Mouse (Mus musculus) neural tube, embryonic 11.5 days (tissue): Measurements from ENCODE around the gene Prdx2. TPM values are rescaled to one million over a fixed set of nuclear protein-coding genes. Genes with fewer than 3 reads are reported as not detected.

ENCODE experiments used
- ATAC-seq: fragments of 200-750 bp; cut with Nextera tagmentation; 2 replicates; pipeline ENCODE4 v1.8.0; 2017; ENCODE audit warnings: moderate number of reproducible peaks, mild to moderate bottlenecking, moderate TSS enrichment, moderate library complexity; ENCODE audit not compliant: insufficient read depth, low FRiP score, low TSS enrichment
- DNase-seq: peaks from one replicate; pipeline ENCODE4 v3.0.0-alpha.2; 2015; ENCODE audit warnings: low spot score
- H3K27ac ChIP-seq: fragments of 300-500 bp; sonication (generic); 2 replicates; pipeline ENCODE4 v1.5.1; 2014; ENCODE audit warnings: low read depth, mild to moderate bottlenecking, low read length
- H3K27me3 ChIP-seq: fragments of 300-500 bp; sonication (generic); 2 replicates; pipeline ENCODE4 v1.6.1; 2014; ENCODE audit warnings: mild to moderate bottlenecking, low read length, mixed read lengths; ENCODE audit not compliant: control insufficient read depth, insufficient read depth
- H3K36me3 ChIP-seq: fragments of 300-500 bp; sonication (generic); 2 replicates; pipeline ENCODE4 v1.6.1; 2014; ENCODE audit warnings: mild to moderate bottlenecking, low read length, moderate library complexity, mixed read lengths; ENCODE audit not compliant: control insufficient read depth, insufficient read depth
- H3K4me1 ChIP-seq: fragments of 300-500 bp; sonication (generic); 2 replicates; pipeline ENCODE4 v1.6.1; 2014; ENCODE audit warnings: low read length, mixed read lengths; ENCODE audit not compliant: control insufficient read depth, insufficient read depth
- H3K4me2 ChIP-seq: fragments of 300-500 bp; sonication (generic); 2 replicates; pipeline ENCODE4 v1.6.1; 2014; ENCODE audit warnings: low read depth, mild to moderate bottlenecking, moderate library complexity
- H3K4me3 ChIP-seq: fragments of 300-500 bp; sonication (generic); 2 replicates; pipeline ENCODE4 v1.5.1; 2014; ENCODE audit warnings: low read depth, low read length
- H3K9ac ChIP-seq: fragments of 300-500 bp; sonication (generic); 2 replicates; pipeline ENCODE4 v1.6.1; 2014; ENCODE audit warnings: mild to moderate bottlenecking, low read length
- H3K9me3 ChIP-seq: fragments of 300-500 bp; sonication (generic); 2 replicates; pipeline ENCODE4 v1.6.1; 2016; ENCODE audit warnings: low read length; ENCODE audit not compliant: control insufficient read depth
- WGBS: fragments of 180-500 bp; shearing (Covaris S2); extraction: QIAGEN DNeasy Blood & Tissue Kit; methylation state at CpG from one replicate; pipeline ENCODE4 v1.1.7; 2014; 5-methylcytosine and 5-hydroxymethylcytosine counted together
- polyA plus RNA-seq: library from polyadenylated mRNA; unstranded; fragments of >200 nt; fragmentation: Nextera tagmentation; extraction: Ambion mirVana; gene quantifications from 2 replicates; pipeline ENCODE4 v1.2.1, GENCODE M21; 2014

Gene Prdx2
- polyA plus RNA-seq = 1,335 and 1,358 TPM in 2 replicates

DNA sequence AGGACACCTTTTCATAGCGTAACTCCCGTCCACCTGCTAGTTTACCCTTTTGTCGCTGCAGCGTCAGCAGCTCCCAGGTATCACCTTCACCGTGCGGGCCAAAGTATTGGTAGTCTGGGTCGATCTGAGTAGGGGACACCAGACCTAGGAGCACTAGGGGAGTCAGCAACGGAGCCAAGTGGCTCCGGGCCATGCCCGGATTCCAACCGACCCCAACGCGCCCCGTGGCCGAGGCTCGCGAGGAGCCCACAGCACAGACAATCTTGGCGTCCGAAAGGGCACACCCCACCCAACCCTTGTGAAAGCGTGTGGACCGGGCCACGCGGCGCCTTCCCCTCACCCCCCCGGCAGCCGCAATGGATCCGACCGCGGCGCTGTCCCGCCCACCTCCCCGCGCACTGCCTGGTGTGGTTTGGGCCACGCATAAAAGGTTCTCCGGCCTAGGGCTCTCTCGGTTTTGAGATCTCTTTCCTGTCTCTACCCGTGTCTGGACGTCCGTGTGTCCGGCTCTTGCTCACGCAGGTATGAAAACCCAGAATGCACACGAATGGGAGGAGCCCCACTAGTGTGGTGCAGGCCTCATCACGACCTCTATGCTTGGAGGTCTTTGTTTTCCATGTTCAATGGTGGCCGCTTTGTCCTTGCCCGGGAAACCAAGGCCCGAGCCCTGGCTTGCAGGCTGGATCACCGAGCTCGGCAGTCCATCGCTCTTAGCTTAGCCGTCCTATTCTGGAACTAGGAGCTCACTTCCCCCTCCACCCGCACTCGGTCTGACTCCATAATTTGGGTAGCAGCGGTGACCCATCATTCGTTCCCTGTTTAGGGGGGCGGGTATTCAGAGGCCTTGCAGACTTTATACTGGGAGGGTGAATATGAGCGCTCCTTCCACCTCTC, at the start of gene Prdx2, which contains the start of the genes Gm49661 and Rnaseh2a:
TSS of gene Prdx2 (plus strand) at position 347 of the 894 bp plus-strand sequence.
TSS of gene Gm49661 (minus strand) at position 193 of the 894 bp plus-strand sequence.
TSS of gene Rnaseh2a (minus strand) at position 527 of the 894 bp plus-strand sequence.
- Histone ChIP-seq H3K4me3 (peak within 1 kb of the TSS; percentile 77), H3K9me3 (no peaks in the 10 kb centered on the region), H3K27ac (peak within 1 kb of the TSS; percentile 74), H3K4me1 (peaks cover 16% of the 10 kb centered on the region), H3K4me2 (peak within 1 kb of the TSS; percentile 83), H3K36me3 (no peaks in the 10 kb centered on the region; the same call in 1 of the 2 replicates), H3K9ac (peak within 1 kb of the TSS; percentile 97), H3K27me3 (no peaks in the 10 kb centered on the region)
- DNase-seq = peak; percentile 86
- WGBS = under 1% methylated on average over 56 of the region's 56 CpGs
- ATAC-seq = peak; percentile 59

- Histone ChIP-seq H3K4me3 (no peak overlapping the region), H3K4me2 (no peak overlapping the region), H3K4me1 (no peaks in the 10 kb centered on the region), H3K27me3 (peaks cover 15% of the 10 kb centered on the region), H3K9ac (no peak overlapping the region), H3K9me3 (no peaks in the 10 kb centered on the region), H3K36me3 (no peaks in the 10 kb centered on the region), H3K27ac (no peak overlapping the region)
- no peak for ATAC-seq
- no peak for DNase-seq
- 82% methylated on average over 2 of the region's 2 CpGs for WGBS
Observed at GRCm38 (mm10) chr8:84921596-84921995, 47.8 kb upstream of the Prdx2 start.

- peaks cover 16% of the 10 kb centered on the region for H3K27me3 ChIP-seq
- ATAC-seq (no peak), DNase-seq (no peak)
- no peak overlapping the region for H3K9ac ChIP-seq
- no peaks in the 10 kb centered on the region for H3K36me3 ChIP-seq
- no peak overlapping the region for H3K27ac ChIP-seq
- H3K9me3 ChIP-seq = no peaks in the 10 kb centered on the region
- no peak overlapping the region for H3K4me2 ChIP-seq
- 73% methylated on average over 7 of the region's 7 CpGs for WGBS
- no peaks in the 10 kb centered on the region for H3K4me1 ChIP-seq
- H3K4me3 ChIP-seq = no peak overlapping the region
Observed at GRCm38 (mm10) chr8:84925557-84925956, 43.8 kb upstream of the Prdx2 start.

DNA sequence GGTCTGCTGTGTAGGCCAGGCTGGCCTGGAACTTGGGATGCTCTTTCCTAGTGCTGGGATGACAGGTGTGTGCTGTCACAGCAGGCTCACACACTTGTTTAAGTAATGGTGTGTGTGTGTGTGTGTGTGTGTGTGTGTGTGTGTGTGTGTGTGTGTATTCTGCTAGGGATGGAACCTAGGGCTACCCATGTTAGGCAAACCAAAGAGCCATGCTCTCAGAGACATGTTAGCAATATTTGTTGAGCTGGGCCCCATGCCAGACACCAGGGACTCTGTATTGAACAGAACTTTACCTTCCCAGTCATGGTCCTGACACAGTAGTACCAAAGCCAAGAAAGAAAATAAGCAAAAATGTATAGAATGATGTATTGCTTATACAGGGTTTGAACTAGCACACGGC, 41.9 kb upstream of the Prdx2 start:
- Histone ChIP-seq H3K27ac (no peak overlapping the region), H3K9ac (no peak overlapping the region), H3K4me3 (no peak overlapping the region), H3K36me3 (no peaks in the 10 kb centered on the region), H3K4me1 (no peaks in the 10 kb centered on the region), H3K4me2 (no peak overlapping the region), H3K27me3 (peaks cover 19% of the 10 kb centered on the region), H3K9me3 (no peaks in the 10 kb centered on the region)
- DNase-seq (no peak), ATAC-seq (no peak)
- WGBS = 77% methylated on average over 1 of the region's 1 CpGs

DNA sequence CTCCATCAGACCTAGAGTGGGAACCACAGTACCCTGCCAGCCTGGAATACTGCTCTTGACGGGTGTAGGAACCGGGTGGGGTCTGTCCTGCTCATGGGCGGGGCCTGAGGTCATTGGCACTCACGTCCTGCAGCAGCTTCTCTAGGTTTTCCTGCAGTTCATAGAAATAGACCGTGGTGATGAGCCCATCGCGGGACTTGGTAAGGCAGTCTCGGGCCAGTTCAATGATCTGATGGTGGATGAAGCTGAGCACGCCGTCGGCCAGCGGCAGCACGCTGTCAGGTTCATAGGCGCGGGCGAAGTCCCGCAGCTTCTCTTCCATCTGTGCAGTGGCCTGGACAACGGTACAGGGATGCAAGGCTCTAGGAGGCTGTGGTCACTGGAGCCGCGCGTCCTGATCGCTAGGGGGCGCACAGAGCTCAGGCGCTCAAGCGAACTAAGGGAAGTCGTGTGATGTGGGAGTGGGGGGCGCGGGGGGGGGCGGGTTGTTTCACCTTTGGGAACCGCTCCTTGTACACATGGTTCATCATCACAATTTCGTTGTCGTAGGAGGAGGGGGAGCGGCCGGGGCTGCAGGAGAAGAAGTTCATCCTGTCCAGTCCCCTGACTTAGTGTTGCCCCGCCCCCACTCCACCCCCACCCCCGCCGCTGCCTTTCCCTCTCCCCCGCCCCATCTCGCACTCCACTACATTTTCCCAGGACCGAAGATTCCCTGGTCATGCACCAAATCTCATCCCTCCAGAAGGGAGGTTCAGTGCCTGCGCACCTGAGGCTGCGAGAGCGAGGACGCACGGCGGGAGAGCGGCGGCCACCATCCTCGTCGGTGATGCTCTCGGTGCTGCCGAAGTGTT, 40.7 kb upstream of the Prdx2 start:
- ATAC-seq (peak; percentile 72), DNase-seq (peak; percentile 86)
- no peak overlapping the region for H3K27ac ChIP-seq
- H3K36me3 ChIP-seq = no peaks in the 10 kb centered on the region
- 2% methylated on average over 49 of the region's 52 CpGs for WGBS
- H3K4me2 ChIP-seq = peak overlapping the region; percentile 50
- no peak overlapping the region; the same call in 1 of the 2 replicates for H3K9ac ChIP-seq
- peaks cover 19% of the 10 kb centered on the region for H3K27me3 ChIP-seq
- H3K9me3 ChIP-seq = no peaks in the 10 kb centered on the region
- H3K4me3 ChIP-seq = peak overlapping the region; percentile 29
- no peaks in the 10 kb centered on the region for H3K4me1 ChIP-seq

DNA sequence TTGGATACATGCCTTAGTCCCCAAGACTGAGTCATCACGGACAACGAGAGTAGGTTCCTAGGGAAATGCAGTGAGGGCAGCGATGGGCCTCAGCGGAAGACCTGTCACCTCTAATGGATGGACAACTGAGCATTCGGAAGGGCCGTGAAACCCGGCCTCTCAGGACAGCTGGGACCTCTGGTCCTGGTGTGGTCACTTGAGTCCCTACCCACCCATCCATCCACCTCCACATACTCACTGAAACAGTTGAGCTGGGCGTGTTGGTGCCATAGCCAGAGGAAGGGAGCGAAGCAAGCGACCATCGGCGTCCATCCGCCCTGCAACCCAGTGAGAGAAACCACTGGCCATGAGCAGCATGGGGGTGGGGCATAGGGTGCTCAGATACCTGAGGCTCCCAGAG, 38.8 kb upstream of the Prdx2 start:
- H3K4me1 ChIP-seq = peaks cover 10% of the 10 kb centered on the region; the same call in 1 of the 2 replicates
- no peak overlapping the region for H3K9ac ChIP-seq
- H3K36me3 ChIP-seq = no peaks in the 10 kb centered on the region
- H3K27me3 ChIP-seq = peaks cover 32% of the 10 kb centered on the region
- H3K4me3 ChIP-seq = no peak overlapping the region
- no peak for DNase-seq
- WGBS = 87% methylated on average over 13 of the region's 13 CpGs
- no peaks in the 10 kb centered on the region for H3K9me3 ChIP-seq
- no peak overlapping the region for H3K4me2 ChIP-seq
- H3K27ac ChIP-seq = no peak overlapping the region
- ATAC-seq = no peak

- Histone ChIP-seq H3K4me1 (peaks cover 16% of the 10 kb centered on the region), H3K27me3 (peaks cover 52% of the 10 kb centered on the region), H3K9ac (no peak overlapping the region), H3K4me2 (peak overlapping the region; percentile 69), H3K9me3 (no peaks in the 10 kb centered on the region), H3K36me3 (no peaks in the 10 kb centered on the region), H3K4me3 (no peak overlapping the region), H3K27ac (no peak overlapping the region)
- DNase-seq (no peak), ATAC-seq (no peak)
- 84% methylated on average over 16 of the region's 16 CpGs for WGBS
Observed at GRCm38 (mm10) chr8:84933767-84934559, 35.4 kb upstream of the Prdx2 start.

GRCm38 (mm10) chr8:84934860-84935259, 34.5 kb upstream of the Prdx2 start:
- peaks cover 44% of the 10 kb centered on the region for H3K27me3 ChIP-seq
- H3K36me3 ChIP-seq = no peaks in the 10 kb centered on the region
- peaks cover 16% of the 10 kb centered on the region for H3K4me1 ChIP-seq
- DNase-seq (peak; percentile 86), ATAC-seq (peak; percentile 77)
- peak overlapping the region; percentile 69 for H3K4me2 ChIP-seq
- WGBS = 0% methylated on average over 15 of the region's 15 CpGs
- H3K27ac ChIP-seq = no peak overlapping the region
- no peak overlapping the region for H3K9ac ChIP-seq
- no peaks in the 10 kb centered on the region for H3K9me3 ChIP-seq
- H3K4me3 ChIP-seq = peak overlapping the region; percentile 47; the same call in 1 of the 2 replicates
